Mouse (Mus musculus) layer of hippocampus, postnatal 25 days (tissue): ENCODE data around the gene Msx3. TPM values are rescaled to one million over a fixed set of nuclear protein-coding genes. Genes with fewer than 3 reads are reported as not detected.

ENCODE experiments used
- total RNA-seq, 2 experiments: library from RNA; stranded (reverse); gene quantifications; 2 replicates each; pipeline ENCODE4 v1.2.3; 2021

Gene Msx3
- total RNA-seq, 2 experiments from 2014 or later: 0.12 to 0.14 TPM

Other genes with a start within 250 kb of the Msx3 start
- 10 to 100 TPM; 52.4 to 54.7 TPM for gene Adgra1, start 214.9 kb downstream of the Msx3 start, total RNA-seq
- 10 to 100 TPM; 90.1 to 95.0 TPM for gene Kndc1, start 154.4 kb downstream of the Msx3 start, total RNA-seq
- gene Utf1, start 105.3 kb downstream of the Msx3 start, total RNA-seq: not detected
- gene 6430531B16Rik, start 70.3 kb downstream of the Msx3 start, total RNA-seq: 1 to 10 TPM; 1.0 to 1.4 TPM
- gene Adam8, start 56.5 kb downstream of the Msx3 start, total RNA-seq: 1 to 10 TPM; 3.3 to 3.4 TPM
- gene Zfp511, start 12.7 kb downstream of the Msx3 start, total RNA-seq: 10 to 100 TPM; 21.7 to 26.4 TPM
- 10 to 100 TPM; 36.6 to 38.0 TPM for gene Tubgcp2, start 12.4 kb downstream of the Msx3 start, total RNA-seq
- 100 to 1,000 TPM; 235 to 258 TPM for gene Caly, start 33.5 kb upstream of the Msx3 start, total RNA-seq
- gene Prap1, start 44.3 kb upstream of the Msx3 start, total RNA-seq: not detected
- 10 to 100 TPM; 38.3 to 47.5 TPM for gene Fuom, start 53.4 kb upstream of the Msx3 start, total RNA-seq
- gene Paox, start 66.7 kb upstream of the Msx3 start, total RNA-seq: 1 to 10 TPM; 4.0 to 4.7 TPM
- gene Echs1, start 67.4 kb upstream of the Msx3 start, total RNA-seq: 10 to 100 TPM; 52.1 to 59.8 TPM
- gene Mtg1, start 88.5 kb upstream of the Msx3 start, total RNA-seq: 10 to 100 TPM; 24.9 to 30.2 TPM
- 100 to 1,000 TPM; 191 to 207 TPM for gene Sprn, start 105.8 kb upstream of the Msx3 start, total RNA-seq
- gene Olfr522, start 115.7 kb upstream of the Msx3 start, total RNA-seq: not detected
- under 1 TPM in 1 of 2 experiments, not detected in 1; 0.25 TPM for gene Olfr523, start 124.1 kb upstream of the Msx3 start, total RNA-seq
- not detected for gene Olfr524, start 156.9 kb upstream of the Msx3 start, total RNA-seq
- gene Cd163l1, start 169.2 kb upstream of the Msx3 start, total RNA-seq: under 1 TPM; 0.39 to 0.63 TPM
- under 1 TPM; 0.22 to 0.26 TPM for gene 5830411N06Rik, start 198.2 kb upstream of the Msx3 start, total RNA-seq